Mouse (Mus musculus) heart, postnatal 0 days (tissue): ENCODE measurements around the gene Wapl. TPM values are rescaled to one million over a fixed set of nuclear protein-coding genes. Genes with fewer than 3 reads are reported as not detected.

Source experiments
- ATAC-seq: fragments of 200-750 bp; cut with Nextera tagmentation; 2 replicates; pipeline ENCODE4 v1.8.0; 2017; ENCODE audit warnings: low read depth, moderate number of reproducible peaks, moderate library complexity; ENCODE audit not compliant: insufficient read depth
- DNase-seq: peaks from one replicate; pipeline ENCODE4 v3.0.0-alpha.2; 2016; ENCODE audit warnings: low spot score
- H3K27ac ChIP-seq: fragments of 300-500 bp; sonication (generic); 2 replicates; pipeline ENCODE4 v1.5.1; 2014; ENCODE audit warnings: low read depth, mild to moderate bottlenecking
- H3K27me3 ChIP-seq: fragments of 300-500 bp; sonication (generic); 2 replicates; pipeline ENCODE4 v1.6.1; 2014; ENCODE audit warnings: low read length, mixed read lengths; ENCODE audit not compliant: control insufficient read depth, insufficient read depth
- H3K36me3 ChIP-seq: fragments of 300-500 bp; sonication (generic); replicated peaks from 2 replicates; pipeline ENCODE4 v1.6.1; 2014; ENCODE audit warnings: low read length, mixed read lengths; ENCODE audit not compliant: control insufficient read depth, insufficient read depth
- H3K4me1 ChIP-seq: fragments of 300-500 bp; sonication (generic); 2 replicates; pipeline ENCODE4 v1.6.1; 2014; ENCODE audit warnings: antibody characterized with exemption; ENCODE audit not compliant: control insufficient read depth, insufficient read depth
- H3K4me2 ChIP-seq: fragments of 300-500 bp; sonication (generic); 2 replicates; pipeline ENCODE4 v1.6.1; 2014; ENCODE audit warnings: low read depth, mild to moderate bottlenecking, low read length, moderate library complexity
- H3K4me3 ChIP-seq: fragments of 300-500 bp; sonication (generic); 2 replicates; pipeline ENCODE4 v1.5.1; 2014; ENCODE audit warnings: low read depth, low read length
- H3K9ac ChIP-seq: fragments of 300-500 bp; sonication (generic); replicated peaks from 2 replicates; pipeline ENCODE4 v1.6.1; 2014; ENCODE audit warnings: low read depth, low read length, mixed read lengths
- H3K9me3 ChIP-seq: fragments of 300-500 bp; sonication (generic); replicated peaks from 2 replicates; pipeline ENCODE4 v1.6.1; 2016; ENCODE audit warnings: low read length; ENCODE audit not compliant: control insufficient read depth
- CTCF ChIP-seq: IDR thresholded peaks from 2 replicates; pipeline ENCODE4 v1.5.1; 2016; ENCODE audit warnings: antibody characterized with exemption, control low read depth, low read depth
- EP300 ChIP-seq: IDR thresholded peaks from 2 replicates; pipeline ENCODE4 v1.6.1; 2016; ENCODE audit warnings: antibody characterized with exemption, low read depth
- WGBS: fragments of 180-500 bp; shearing (Covaris S2); extraction: QIAGEN DNeasy Blood & Tissue Kit; methylation state at CpG from one replicate; pipeline ENCODE4 v1.1.7; 2014; 5-methylcytosine and 5-hydroxymethylcytosine counted together
- polyA plus RNA-seq: library from polyadenylated mRNA; unstranded; fragments of >200 nt; fragmentation: Nextera tagmentation; extraction: Ambion mirVana; gene quantifications from 2 replicates; pipeline ENCODE4 v1.2.1, GENCODE M21; 2015
- total RNA-seq: library from RNA; depleted of rRNA; stranded (reverse); fragments of >200 nt; gene quantifications from 2 replicates; pipeline ENCODE4 v1.2.3, GENCODE M21; 2014; ENCODE audit warnings: low replicate concordance; rRNA removed

Wapl gene
- 17.1 and 25.2 TPM in 2 replicates for total RNA-seq
- 10.2 and 10.8 TPM in 2 replicates for polyA plus RNA-seq

DNA sequence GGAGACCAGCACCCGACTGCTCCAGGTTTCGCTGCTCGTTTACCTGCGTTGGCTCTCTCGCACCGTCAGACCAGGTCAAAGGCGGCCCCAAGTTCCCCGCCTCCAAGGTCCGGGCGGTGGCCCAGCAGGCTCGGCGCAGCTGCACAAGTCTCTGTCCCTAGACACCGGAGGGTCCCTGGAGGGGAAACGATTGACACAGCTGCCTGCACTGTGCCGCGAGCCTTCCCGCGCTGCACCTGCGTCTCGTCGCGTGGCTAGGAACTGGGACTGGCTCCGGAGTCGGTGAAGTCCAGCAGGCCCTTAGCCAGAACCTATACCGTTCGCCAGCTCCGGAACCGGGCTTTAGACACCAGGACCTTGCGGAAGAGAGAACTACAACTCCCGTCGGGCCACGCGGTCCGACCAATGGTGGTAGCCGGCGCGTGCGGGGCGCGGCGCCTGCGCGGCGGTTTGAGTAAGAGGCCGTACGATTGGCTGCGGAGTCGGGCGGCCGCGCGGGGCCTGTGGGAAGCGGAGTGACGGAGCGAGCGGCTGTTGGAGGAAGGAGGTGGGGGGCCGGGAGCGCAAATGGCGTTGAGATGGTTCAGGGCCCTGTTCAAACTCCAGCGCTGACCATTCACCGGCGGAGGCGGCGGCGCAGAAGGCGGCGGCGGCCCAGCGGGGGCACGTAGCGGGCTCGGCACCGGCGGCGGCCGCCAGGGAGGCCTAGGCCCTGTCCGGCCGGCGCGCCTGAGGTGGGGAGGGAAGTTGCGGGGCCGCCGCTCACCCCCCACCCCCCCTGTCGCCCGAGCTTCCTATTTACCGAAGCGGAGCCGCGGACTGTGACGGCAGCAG, at the start of gene Wapl:
Wapl (plus strand) TSS at position 534 of the 834 bp plus-strand sequence.
- Histone ChIP-seq H3K4me1 (peaks cover 3% of the 10 kb centered on the region; the same call in 1 of the 2 replicates), H3K4me3 (peak within 1 kb of the TSS; percentile 99), H3K27ac (peak within 1 kb of the TSS; percentile 97), H3K36me3 (peaks cover 10% of the 10 kb centered on the region; the same call in 1 of the 2 replicates), H3K9me3 (no peaks in the 10 kb centered on the region), H3K4me2 (peak within 1 kb of the TSS; percentile 91), H3K27me3 (no peaks in the 10 kb centered on the region), H3K9ac (peak within 1 kb of the TSS; percentile 98)
- DNase-seq = peak; percentile 95
- under 1% methylated on average over 80 of the region's 90 CpGs for WGBS
- ATAC-seq = peak; percentile 98
- TF ChIP-seq EP300 (peak; percentile 67; the same call in 1 of the 2 replicates), CTCF (no peak)

GRCm38 (mm10) chr14:34626824-34627223, 46.9 kb upstream of the Wapl start:
- 65% methylated on average over 7 of the region's 7 CpGs for WGBS

DNA sequence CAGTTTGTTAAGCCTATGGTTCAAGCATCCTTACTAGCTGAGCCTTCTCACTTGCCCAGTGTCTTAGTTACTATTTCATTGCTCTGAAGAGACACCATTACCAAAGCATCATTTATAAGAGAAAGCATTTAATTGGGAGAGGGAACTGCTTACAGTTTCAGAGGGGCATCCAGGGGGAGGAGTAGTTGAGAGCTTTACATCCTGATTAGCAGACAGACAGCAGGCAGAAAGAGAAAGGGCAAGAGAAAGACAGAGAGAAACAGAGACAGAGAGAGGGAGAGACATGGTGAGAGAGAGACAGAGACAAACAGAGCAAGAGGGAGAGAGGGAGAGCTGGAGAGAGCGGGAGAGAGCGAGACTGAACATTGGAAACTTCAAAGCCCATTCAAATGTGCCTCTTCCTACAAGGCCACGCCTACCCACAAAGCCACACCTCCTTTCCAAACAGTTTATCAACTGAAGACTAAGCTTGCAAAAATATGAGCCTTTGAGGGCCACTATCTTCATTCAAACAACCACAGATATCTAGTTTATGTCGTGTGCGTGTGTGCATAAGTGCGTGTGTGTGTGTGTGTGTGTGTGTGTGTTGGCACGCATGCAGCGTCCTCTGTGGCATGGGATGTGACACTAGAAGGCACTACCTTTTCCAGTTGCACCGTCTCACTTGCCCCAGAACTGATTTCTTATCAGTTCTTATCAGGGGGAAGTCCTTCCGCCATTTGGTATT, 40.8 kb upstream of the Wapl start:
- H3K9me3 ChIP-seq = no peaks in the 10 kb centered on the region
- no peak overlapping the region for H3K4me3 ChIP-seq
- no peak overlapping the region for H3K4me2 ChIP-seq
- H3K27ac ChIP-seq = no peak overlapping the region
- no peaks in the 10 kb centered on the region for H3K4me1 ChIP-seq
- DNase-seq (no peak), ATAC-seq (no peak)
- TF ChIP-seq EP300 = no peak
- no peak for TF ChIP-seq CTCF
- 62% methylated on average over 10 of the region's 10 CpGs for WGBS
- no peak overlapping the region for H3K9ac ChIP-seq
- no peaks in the 10 kb centered on the region for H3K36me3 ChIP-seq
- no peaks in the 10 kb centered on the region for H3K27me3 ChIP-seq

More at GRCm38 (mm10) chr14:34626824-34627223, 46.9 kb upstream of the Wapl start:
- ATAC-seq = no peak
- H3K9me3 ChIP-seq = no peaks in the 10 kb centered on the region
- no peak overlapping the region for H3K9ac ChIP-seq
- no peak overlapping the region for H3K4me3 ChIP-seq
- H3K36me3 ChIP-seq = no peaks in the 10 kb centered on the region
- H3K27ac ChIP-seq = no peak overlapping the region
- H3K4me2 ChIP-seq = no peak overlapping the region
- TF ChIP-seq EP300 (no peak), CTCF (no peak)
- no peak for DNase-seq
- no peaks in the 10 kb centered on the region for H3K4me1 ChIP-seq
- no peaks in the 10 kb centered on the region for H3K27me3 ChIP-seq

DNA sequence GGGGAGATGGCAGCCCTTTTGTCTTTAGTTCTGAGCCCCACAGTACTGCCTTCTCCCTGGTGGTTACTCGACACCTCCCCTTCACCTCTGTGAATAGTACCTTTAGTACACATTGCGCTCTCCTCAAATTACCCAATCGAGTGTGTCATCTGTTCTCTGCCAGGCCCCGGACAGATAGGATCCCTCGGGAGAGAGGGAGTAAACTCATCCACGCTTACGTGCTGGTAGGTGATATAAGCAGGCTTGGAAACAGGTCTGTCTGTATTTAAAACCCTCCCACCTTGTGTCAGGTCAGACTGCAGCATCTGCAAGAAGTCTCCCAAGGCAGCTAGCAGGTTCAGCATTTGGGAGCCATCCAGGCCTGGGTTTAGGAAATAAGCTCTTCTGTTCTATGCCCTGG, 38.5 kb upstream of the Wapl start:
- Histone ChIP-seq H3K4me2 (no peak overlapping the region), H3K36me3 (no peaks in the 10 kb centered on the region), H3K27me3 (no peaks in the 10 kb centered on the region), H3K9me3 (no peaks in the 10 kb centered on the region), H3K4me1 (no peaks in the 10 kb centered on the region), H3K27ac (no peak overlapping the region), H3K4me3 (no peak overlapping the region), H3K9ac (no peak overlapping the region)
- no peak for TF ChIP-seq EP300
- TF ChIP-seq CTCF = no peak
- no peak for ATAC-seq
- DNase-seq = no peak
- WGBS = 37% methylated on average over 7 of the region's 7 CpGs

DNA sequence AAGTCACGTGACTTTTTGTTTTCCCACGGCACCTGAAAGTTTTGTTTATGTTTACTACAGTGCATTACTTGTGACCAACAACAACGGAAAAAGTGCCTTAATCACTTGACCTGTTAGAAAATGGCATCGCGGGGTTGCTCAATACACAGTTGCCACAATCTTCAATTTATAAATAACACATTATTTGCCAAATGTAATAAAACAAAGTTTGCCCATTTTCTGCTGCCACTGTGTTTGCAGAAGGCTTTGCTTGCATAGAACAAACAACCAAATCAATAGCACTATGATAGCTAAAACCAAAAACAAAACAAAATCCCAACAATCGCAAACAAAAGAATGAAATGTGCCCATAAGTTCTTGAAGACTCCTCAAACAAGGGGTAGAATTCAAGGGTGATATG, 38.0 kb upstream of the Wapl start:
- H3K36me3 ChIP-seq = no peaks in the 10 kb centered on the region
- no peaks in the 10 kb centered on the region for H3K9me3 ChIP-seq
- DNase-seq = no peak
- no peak overlapping the region for H3K4me3 ChIP-seq
- no peak overlapping the region for H3K4me2 ChIP-seq
- H3K4me1 ChIP-seq = no peaks in the 10 kb centered on the region
- TF ChIP-seq CTCF (no peak), EP300 (no peak)
- no peak overlapping the region for H3K9ac ChIP-seq
- no peak for ATAC-seq
- H3K27ac ChIP-seq = no peak overlapping the region
- 82% methylated on average over 6 of the region's 6 CpGs for WGBS
- H3K27me3 ChIP-seq = no peaks in the 10 kb centered on the region
